Mouse (Mus musculus) kidney, embryonic 15.5 days (tissue): ENCODE results near the gene Grap. TPM values are rescaled to one million over a fixed set of nuclear protein-coding genes. Genes with fewer than 3 reads are reported as not detected.

ENCODE experiments used
- ATAC-seq: fragments of 200-750 bp; cut with Nextera tagmentation; replicated peaks from 2 replicates; pipeline ENCODE4 v1.8.0; 2017; ENCODE audit warnings: moderate TSS enrichment; ENCODE audit not compliant: low FRiP score
- H3K27ac ChIP-seq: fragments of 300-500 bp; sonication (generic); 2 replicates; pipeline ENCODE4 v1.5.1; 2015; ENCODE audit warnings: mild to moderate bottlenecking, inconsistent platforms
- H3K27me3 ChIP-seq: fragments of 300-500 bp; sonication (generic); 2 replicates; pipeline ENCODE4 v1.6.1; 2015; ENCODE audit warnings: inconsistent platforms
- H3K36me3 ChIP-seq: fragments of 300-500 bp; sonication (generic); 2 replicates; pipeline ENCODE4 v1.6.1; 2015; ENCODE audit warnings: inconsistent platforms
- H3K4me1 ChIP-seq: fragments of 300-500 bp; sonication (generic); 2 replicates; pipeline ENCODE4 v1.6.1; 2015; ENCODE audit warnings: inconsistent platforms
- H3K4me2 ChIP-seq: fragments of 300-500 bp; sonication (generic); 2 replicates; pipeline ENCODE4 v1.6.1; 2015; ENCODE audit warnings: moderate library complexity, mild to moderate bottlenecking, inconsistent platforms
- H3K4me3 ChIP-seq: fragments of 300-500 bp; sonication (generic); replicated peaks from 2 replicates; pipeline ENCODE4 v1.5.1; 2015; ENCODE audit warnings: mild to moderate bottlenecking, inconsistent platforms
- H3K9ac ChIP-seq: fragments of 300-500 bp; sonication (generic); 2 replicates; pipeline ENCODE4 v1.6.1; 2015; ENCODE audit warnings: mild to moderate bottlenecking, inconsistent platforms
- H3K9me3 ChIP-seq: fragments of 300-500 bp; sonication (generic); replicated peaks from 2 replicates; pipeline ENCODE4 v1.6.1; 2016; ENCODE audit warnings: inconsistent platforms
- WGBS: fragments of 180-500 bp; shearing (Covaris S2); methylation state at CpG from one replicate; pipeline ENCODE4 v1.1.7; 2015; ENCODE audit warnings: mixed read lengths; 5-methylcytosine and 5-hydroxymethylcytosine counted together
- polyA plus RNA-seq: library from polyadenylated mRNA; unstranded; fragments of >200 nt; fragmentation: Nextera tagmentation; extraction: Ambion mirVana; gene quantifications from 2 replicates; pipeline ENCODE4 v1.2.1, GENCODE M21; 2015

The Grap gene
- polyA plus RNA-seq, 1 experiment from 2014 or later = 13.0 TPM

GRCm38 (mm10) chr11:61699933-61700332 lies 46.9 kb downstream of the Grap start:
- Histone ChIP-seq H3K27me3 (no peaks in the 10 kb centered on the region), H3K27ac (no peak overlapping the region), H3K4me2 (no peak overlapping the region), H3K4me3 (no peak overlapping the region), H3K36me3 (no peaks in the 10 kb centered on the region), H3K9ac (no peak overlapping the region), H3K4me1 (peaks cover 18% of the 10 kb centered on the region), H3K9me3 (no peaks in the 10 kb centered on the region)
- WGBS = 71% methylated on average over 4 of the region's 4 CpGs
- no peak for ATAC-seq

GRCm38 (mm10) chr11:61701696-61702095 lies 48.6 kb downstream of the Grap start:
- Histone ChIP-seq H3K4me3 (no peak overlapping the region), H3K27me3 (no peaks in the 10 kb centered on the region), H3K36me3 (no peaks in the 10 kb centered on the region), H3K9me3 (no peaks in the 10 kb centered on the region), H3K4me2 (no peak overlapping the region), H3K9ac (no peak overlapping the region), H3K4me1 (peaks cover 18% of the 10 kb centered on the region), H3K27ac (no peak overlapping the region)
- ATAC-seq = no peak; the same call in 1 of the 2 replicates
- WGBS = 51% methylated on average over 5 of the region's 5 CpGs

- Histone ChIP-seq H3K27me3 (no peaks in the 10 kb centered on the region), H3K27ac (no peak overlapping the region), H3K9me3 (no peaks in the 10 kb centered on the region), H3K36me3 (no peaks in the 10 kb centered on the region), H3K4me1 (peaks cover 18% of the 10 kb centered on the region), H3K4me2 (no peak overlapping the region), H3K4me3 (no peak overlapping the region), H3K9ac (no peak overlapping the region)
- WGBS = 96% methylated on average over 5 of the region's 5 CpGs
- no peak for ATAC-seq
These were observed 49.4 kb downstream of the Grap start for GRCm38 (mm10) chr11:61702494-61702893.

DNA sequence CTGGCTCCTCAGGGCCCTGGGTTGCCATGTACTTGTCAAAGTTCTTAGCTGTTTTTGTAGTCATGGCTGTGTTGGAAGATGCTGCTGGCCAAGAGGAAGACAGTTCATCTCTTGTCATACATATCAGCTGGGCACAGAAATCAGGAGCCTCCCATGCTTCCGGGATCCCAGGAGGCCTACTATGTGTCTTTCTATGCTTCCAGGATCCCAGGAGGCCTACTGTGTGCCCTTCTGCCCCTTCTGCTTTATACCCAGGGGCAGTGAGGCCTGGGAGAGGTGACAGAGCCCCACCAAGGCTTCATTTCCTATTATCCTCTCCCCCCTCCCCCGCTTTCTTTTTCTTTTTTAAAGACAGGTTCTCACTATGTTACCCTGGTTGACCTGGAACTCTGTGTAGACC lies 52.5 kb downstream of the Grap start:
- no peaks in the 10 kb centered on the region for H3K36me3 ChIP-seq
- no peaks in the 10 kb centered on the region for H3K9me3 ChIP-seq
- ATAC-seq = no peak
- no peak overlapping the region for H3K9ac ChIP-seq
- H3K4me2 ChIP-seq = no peak overlapping the region
- peaks cover 15% of the 10 kb centered on the region for H3K4me1 ChIP-seq
- 88% methylated on average over 2 of the region's 2 CpGs for WGBS
- no peak overlapping the region for H3K4me3 ChIP-seq
- H3K27ac ChIP-seq = no peak overlapping the region
- H3K27me3 ChIP-seq = no peaks in the 10 kb centered on the region

- no peak for ATAC-seq
- Histone ChIP-seq H3K4me2 (no peak overlapping the region), H3K9me3 (no peaks in the 10 kb centered on the region), H3K4me1 (peaks cover 14% of the 10 kb centered on the region; the same call in 1 of the 2 replicates), H3K27ac (no peak overlapping the region), H3K36me3 (no peaks in the 10 kb centered on the region), H3K27me3 (no peaks in the 10 kb centered on the region), H3K4me3 (no peak overlapping the region), H3K9ac (no peak overlapping the region)
- 74% methylated on average over 4 of the region's 4 CpGs for WGBS
These were observed 53.2 kb downstream of the Grap start for GRCm38 (mm10) chr11:61706232-61706631.

DNA sequence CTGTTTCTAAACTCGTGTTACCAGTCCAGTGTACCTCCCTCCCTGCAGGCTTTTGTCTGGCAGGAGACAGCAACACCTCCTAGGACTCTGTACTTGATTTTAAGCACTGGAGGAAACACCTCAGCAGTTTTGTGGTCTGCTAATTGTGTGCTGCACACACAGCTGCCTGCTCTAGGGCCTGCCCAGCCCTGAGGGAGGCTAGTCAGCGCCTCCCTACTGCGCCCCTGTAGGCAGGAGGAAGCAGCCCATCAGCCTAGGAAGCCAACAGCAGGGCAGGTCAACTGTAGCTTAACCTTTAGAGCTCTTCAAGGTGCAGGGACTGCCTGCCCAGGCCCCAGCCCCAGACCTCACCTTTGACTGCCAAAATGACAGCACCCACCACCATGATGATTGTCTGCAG lies 55.9 kb downstream of the Grap start:
- no peaks in the 10 kb centered on the region for H3K36me3 ChIP-seq
- 53% methylated on average over 3 of the region's 3 CpGs for WGBS
- H3K9ac ChIP-seq = no peak overlapping the region
- no peak overlapping the region for H3K4me2 ChIP-seq
- no peak overlapping the region for H3K4me3 ChIP-seq
- H3K4me1 ChIP-seq = peaks cover 4% of the 10 kb centered on the region; the same call in 1 of the 2 replicates
- no peaks in the 10 kb centered on the region for H3K27me3 ChIP-seq
- H3K9me3 ChIP-seq = no peaks in the 10 kb centered on the region
- ATAC-seq = no peak
- H3K27ac ChIP-seq = no peak overlapping the region

GRCm38 (mm10) chr11:61713157-61713855 lies 60.2 kb downstream of the Grap start:
- H3K9me3 ChIP-seq = no peaks in the 10 kb centered on the region
- peaks cover 4% of the 10 kb centered on the region; the same call in 1 of the 2 replicates for H3K4me1 ChIP-seq
- no peak overlapping the region for H3K4me3 ChIP-seq
- H3K36me3 ChIP-seq = no peaks in the 10 kb centered on the region
- no peak overlapping the region for H3K27ac ChIP-seq
- H3K27me3 ChIP-seq = peaks cover 4% of the 10 kb centered on the region; the same call in 1 of the 2 replicates
- H3K9ac ChIP-seq = no peak overlapping the region
- no peak for ATAC-seq
- no peak overlapping the region for H3K4me2 ChIP-seq
- WGBS = 50% methylated on average over 15 of the region's 15 CpGs

GRCm38 (mm10) chr11:61714346-61715117 lies 61.5 kb downstream of the Grap start:
- Histone ChIP-seq H3K9me3 (no peaks in the 10 kb centered on the region), H3K27ac (no peak overlapping the region), H3K4me2 (no peak overlapping the region), H3K36me3 (no peaks in the 10 kb centered on the region), H3K9ac (no peak overlapping the region), H3K4me3 (no peak overlapping the region), H3K4me1 (no peaks in the 10 kb centered on the region), H3K27me3 (peaks cover 4% of the 10 kb centered on the region; the same call in 1 of the 2 replicates)
- 51% methylated on average over 11 of the region's 11 CpGs for WGBS
- peak; percentile 50 for ATAC-seq

GRCm38 (mm10) chr11:61715130-61715529 lies 62.1 kb downstream of the Grap start:
- Histone ChIP-seq H3K4me3 (no peak overlapping the region), H3K36me3 (no peaks in the 10 kb centered on the region), H3K4me2 (no peak overlapping the region), H3K27ac (no peak overlapping the region), H3K4me1 (no peaks in the 10 kb centered on the region), H3K27me3 (peaks cover 4% of the 10 kb centered on the region; the same call in 1 of the 2 replicates), H3K9me3 (no peaks in the 10 kb centered on the region), H3K9ac (no peak overlapping the region)
- no peak for ATAC-seq
- WGBS = 70% methylated on average over 6 of the region's 6 CpGs

GRCm38 (mm10) chr11:61717990-61718389 lies 64.9 kb downstream of the Grap start:
- Histone ChIP-seq H3K4me1 (peaks cover 8% of the 10 kb centered on the region; the same call in 1 of the 2 replicates), H3K9ac (no peak overlapping the region), H3K27ac (no peak overlapping the region), H3K27me3 (peaks cover 4% of the 10 kb centered on the region; the same call in 1 of the 2 replicates), H3K4me2 (no peak overlapping the region), H3K9me3 (no peaks in the 10 kb centered on the region), H3K4me3 (no peak overlapping the region), H3K36me3 (no peaks in the 10 kb centered on the region)
- 67% methylated on average over 5 of the region's 5 CpGs for WGBS
- ATAC-seq = no peak

DNA sequence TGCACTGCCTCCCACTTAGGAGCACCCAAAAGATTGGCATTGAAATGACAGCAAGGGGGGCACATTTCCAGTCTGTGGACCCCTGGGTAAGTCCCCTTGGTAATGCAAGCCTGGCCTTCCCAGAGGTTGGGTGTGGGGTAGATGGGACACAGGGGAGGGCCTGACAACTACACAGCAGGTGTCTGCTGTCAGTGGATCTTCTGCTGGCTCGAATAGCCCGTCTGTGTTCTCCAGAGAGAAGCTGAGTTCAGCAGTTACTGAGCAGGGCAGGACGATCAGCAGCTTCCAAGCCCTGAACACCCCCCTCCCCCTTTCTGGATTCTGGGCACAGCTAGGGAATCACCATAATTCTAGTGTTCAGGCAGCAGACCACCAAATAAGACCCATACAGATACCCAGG lies 66.3 kb downstream of the Grap start:
- 46% methylated on average over 3 of the region's 3 CpGs for WGBS

DNA sequence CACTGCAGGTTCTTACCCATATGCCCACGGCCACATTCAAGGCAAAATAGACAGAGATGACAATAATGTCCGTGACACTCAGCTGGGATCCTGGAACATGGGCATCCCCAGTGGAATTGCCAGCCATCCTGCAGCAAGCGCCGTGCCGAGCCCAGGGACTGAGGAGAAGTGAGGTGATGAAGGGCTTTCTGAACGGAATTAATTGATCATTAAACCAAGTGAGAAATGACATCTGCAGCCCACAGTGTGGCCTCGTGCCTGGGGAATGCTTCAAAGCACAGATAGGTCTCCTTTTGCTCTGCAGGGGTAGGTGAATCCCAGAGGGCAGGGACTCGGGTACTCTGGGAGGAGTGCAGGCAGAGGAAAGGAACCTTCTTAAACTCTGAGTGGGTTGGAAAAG lies 66.8 kb downstream of the Grap start:
- Histone ChIP-seq H3K9ac (no peak overlapping the region), H3K4me1 (peaks cover 8% of the 10 kb centered on the region; the same call in 1 of the 2 replicates), H3K27ac (no peak overlapping the region), H3K4me2 (no peak overlapping the region), H3K9me3 (no peaks in the 10 kb centered on the region), H3K27me3 (peaks cover 3% of the 10 kb centered on the region; the same call in 1 of the 2 replicates), H3K36me3 (no peaks in the 10 kb centered on the region), H3K4me3 (no peak overlapping the region)
- WGBS = 62% methylated on average over 8 of the region's 8 CpGs
- no peak for ATAC-seq

More for the DNA sequence above, 66.3 kb downstream of the Grap start:
- ATAC-seq = no peak
- Histone ChIP-seq H3K9ac (no peak overlapping the region), H3K4me2 (no peak overlapping the region), H3K4me3 (no peak overlapping the region), H3K27me3 (peaks cover 4% of the 10 kb centered on the region; the same call in 1 of the 2 replicates), H3K4me1 (peaks cover 8% of the 10 kb centered on the region; the same call in 1 of the 2 replicates), H3K9me3 (no peaks in the 10 kb centered on the region), H3K27ac (no peak overlapping the region), H3K36me3 (no peaks in the 10 kb centered on the region)
